Mouse (Mus musculus) C2C12 (cell line): ENCODE results near the gene Shank1.

Experiments used
- CTCF ChIP-seq: IDR thresholded peaks from one replicate; pipeline ENCODE4 v1.5.1; 2011; ENCODE audit not compliant: control insufficient read depth, insufficient read depth, insufficient read length
- MAX ChIP-seq: IDR thresholded peaks from one replicate; pipeline ENCODE4 v1.6.1; 2011; ENCODE audit warnings: mild to moderate bottlenecking, control low read depth
- USF1 ChIP-seq: IDR thresholded peaks from one replicate; pipeline ENCODE4 v1.6.1; 2011; ENCODE audit warnings: low read depth, mild to moderate bottlenecking, control low read depth, moderate library complexity

GRCm38 (mm10) chr7:44307261-44308020 lies 2.6 kb upstream of the Shank1 start:
- TF ChIP-seq CTCF = no peak
- TF ChIP-seq USF1 = no peak
- TF ChIP-seq MAX = no peak
